Mouse (Mus musculus) midbrain, embryonic 13.5 days (tissue): Measurements from ENCODE around the gene Cul1. TPM values are rescaled to one million over a fixed set of nuclear protein-coding genes. Genes with fewer than 3 reads are reported as not detected.

Experiments
- ATAC-seq: fragments of 200-750 bp; cut with Nextera tagmentation; 2 replicates; pipeline ENCODE4 v1.8.0; 2017; ENCODE audit warnings: mild to moderate bottlenecking, moderate TSS enrichment, moderate library complexity
- H3K27ac ChIP-seq: fragments of 300-500 bp; sonication (generic); 2 replicates; pipeline ENCODE4 v1.5.1; 2015; ENCODE audit warnings: inconsistent platforms, mild to moderate bottlenecking, moderate library complexity
- H3K27me3 ChIP-seq: fragments of 300-500 bp; sonication (generic); 2 replicates; pipeline ENCODE4 v1.6.1; 2015; ENCODE audit warnings: mild to moderate bottlenecking, inconsistent platforms
- H3K36me3 ChIP-seq: fragments of 300-500 bp; sonication (generic); 2 replicates; pipeline ENCODE4 v1.6.1; 2015; ENCODE audit warnings: mild to moderate bottlenecking, inconsistent platforms
- H3K4me1 ChIP-seq: fragments of 300-500 bp; sonication (generic); replicated peaks from 2 replicates; pipeline ENCODE4 v1.6.1; 2015; ENCODE audit warnings: inconsistent platforms
- H3K4me2 ChIP-seq: fragments of 300-500 bp; sonication (generic); replicated peaks from 2 replicates; pipeline ENCODE4 v1.6.1; 2015; ENCODE audit warnings: moderate library complexity, mild to moderate bottlenecking, inconsistent platforms
- H3K4me3 ChIP-seq: fragments of 300-500 bp; sonication (generic); replicated peaks from 2 replicates; pipeline ENCODE4 v1.5.1; 2015; ENCODE audit warnings: mild to moderate bottlenecking, inconsistent platforms
- H3K9ac ChIP-seq: fragments of 300-500 bp; sonication (generic); replicated peaks from 2 replicates; pipeline ENCODE4 v1.6.1; 2015; ENCODE audit warnings: mild to moderate bottlenecking, inconsistent platforms
- H3K9me3 ChIP-seq: fragments of 300-500 bp; sonication (generic); 2 replicates; pipeline ENCODE4 v1.6.1; 2016; ENCODE audit warnings: mild to moderate bottlenecking, inconsistent platforms
- WGBS: fragments of 180-500 bp; shearing (Covaris S2); methylation state at CpG from one replicate; pipeline ENCODE4 v1.1.7; 2015; 5-methylcytosine and 5-hydroxymethylcytosine counted together
- polyA plus RNA-seq: library from polyadenylated mRNA; unstranded; fragments of >200 nt; fragmentation: Nextera tagmentation; extraction: Ambion mirVana; gene quantifications from 2 replicates; pipeline ENCODE4 v1.2.1, GENCODE M21; 2015

Gene Cul1
- polyA plus RNA-seq, 1 experiment from 2014 or later: 138 TPM

DNA sequence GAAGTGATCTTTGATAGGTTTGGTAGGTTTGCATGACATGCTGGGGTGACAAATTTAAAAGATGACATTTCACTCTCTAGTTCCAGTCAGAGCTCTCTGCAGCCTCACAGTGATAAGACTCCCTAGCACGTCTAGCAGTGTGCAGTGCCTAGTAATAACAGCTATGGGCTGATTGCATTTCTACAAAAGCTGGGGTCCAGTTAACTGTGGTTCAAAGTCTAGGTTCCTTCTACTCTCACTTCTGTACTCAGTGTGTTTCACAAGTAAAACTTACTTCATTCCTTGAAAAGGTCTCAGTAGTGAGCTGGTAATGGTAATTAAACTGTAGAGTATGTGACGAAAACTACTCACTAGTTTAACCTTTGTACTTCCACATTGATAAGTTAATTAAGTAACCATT, 66.8 kb downstream of the Cul1 start:
- Histone ChIP-seq H3K4me2 (no peak overlapping the region), H3K9ac (no peak overlapping the region), H3K4me3 (no peak overlapping the region), H3K9me3 (no peaks in the 10 kb centered on the region), H3K27ac (no peak overlapping the region), H3K36me3 (peaks cover 94% of the 10 kb centered on the region), H3K4me1 (no peaks in the 10 kb centered on the region), H3K27me3 (no peaks in the 10 kb centered on the region)
- no peak for ATAC-seq
- WGBS: 91% methylated on average over 2 of the region's 2 CpGs

DNA sequence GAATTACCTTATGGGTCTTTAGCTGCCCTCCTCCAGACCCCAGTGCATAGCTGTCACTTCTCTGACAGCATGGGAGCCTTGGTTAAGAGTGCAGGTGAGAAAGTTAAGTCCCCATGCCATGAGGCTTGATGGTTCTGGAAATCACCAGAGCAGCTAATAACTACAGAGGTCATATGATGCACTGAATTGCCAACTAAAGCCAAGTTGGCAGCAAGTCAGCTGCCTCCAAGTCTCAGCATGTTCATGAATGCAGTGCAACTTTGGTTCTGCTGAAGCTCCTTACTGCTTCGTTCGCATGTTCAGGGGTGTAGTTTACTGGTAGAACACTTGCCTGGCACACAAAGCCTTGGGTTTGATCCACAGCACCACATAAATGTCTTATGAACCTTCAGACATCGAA, 69.2 kb downstream of the Cul1 start:
- WGBS: 91% methylated on average over 3 of the region's 3 CpGs
- Histone ChIP-seq H3K4me1 (no peaks in the 10 kb centered on the region), H3K27ac (no peak overlapping the region), H3K9me3 (no peaks in the 10 kb centered on the region), H3K4me2 (no peak overlapping the region), H3K27me3 (no peaks in the 10 kb centered on the region), H3K4me3 (no peak overlapping the region), H3K9ac (no peak overlapping the region), H3K36me3 (peaks cover 93% of the 10 kb centered on the region)
- no peak for ATAC-seq

DNA sequence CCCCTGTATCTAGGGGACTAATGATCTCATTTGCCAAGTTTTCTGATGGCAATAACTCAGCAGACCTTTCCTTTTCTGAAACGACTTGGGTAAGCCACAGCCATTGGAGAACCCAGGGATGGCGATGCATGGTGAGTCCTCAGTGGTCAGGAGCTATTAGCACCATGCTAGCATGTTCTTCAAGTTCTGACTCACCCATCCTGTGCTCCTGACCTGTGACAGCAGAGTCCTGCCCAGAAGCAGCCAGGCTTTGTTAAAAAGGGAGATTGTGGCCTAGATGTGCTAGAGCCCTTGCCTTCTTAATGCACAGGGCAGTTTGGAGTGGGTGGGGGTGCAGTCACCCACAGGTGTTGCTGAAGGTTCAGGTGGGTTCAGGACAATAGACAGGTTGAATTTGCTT, 71.8 kb downstream of the Cul1 start:
- Histone ChIP-seq H3K36me3 (peaks cover 94% of the 10 kb centered on the region), H3K4me1 (no peaks in the 10 kb centered on the region), H3K4me2 (no peak overlapping the region), H3K4me3 (no peak overlapping the region), H3K9ac (no peak overlapping the region), H3K27me3 (no peaks in the 10 kb centered on the region), H3K27ac (0 out of 2 replicates have a peak overlapping the region, but pooled peaks have one; percentile 35), H3K9me3 (no peaks in the 10 kb centered on the region)
- ATAC-seq: no peak
- 81% methylated on average over 2 of the region's 2 CpGs for WGBS

DNA sequence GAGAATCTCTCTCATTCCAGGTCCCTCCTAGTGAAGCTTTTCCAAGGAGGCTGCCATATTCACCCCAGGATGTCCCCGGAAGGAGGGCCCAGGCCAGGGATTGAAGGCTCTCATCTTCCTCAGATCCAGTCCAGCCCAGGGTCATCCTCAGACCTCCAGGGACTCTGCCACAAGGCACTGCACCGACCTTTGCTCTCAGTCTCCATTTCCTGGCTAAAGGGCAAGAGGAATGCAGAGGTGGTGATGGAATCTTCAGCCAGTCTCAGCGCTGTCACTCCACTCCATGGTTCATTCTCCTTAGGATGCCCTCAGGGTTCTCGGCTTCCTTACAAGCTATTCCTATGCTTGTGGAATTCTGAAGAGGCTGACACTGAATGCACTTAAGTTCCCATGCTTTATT, 73.2 kb downstream of the Cul1 start:
- ATAC-seq: no peak
- H3K27me3 ChIP-seq: no peaks in the 10 kb centered on the region
- 75% methylated on average over 4 of the region's 4 CpGs for WGBS
- no peak overlapping the region for H3K9ac ChIP-seq
- 0 out of 2 replicates have a peak overlapping the region, but pooled peaks have one; percentile 9 for H3K27ac ChIP-seq
- H3K36me3 ChIP-seq: peaks cover 95% of the 10 kb centered on the region
- no peaks in the 10 kb centered on the region for H3K9me3 ChIP-seq
- H3K4me1 ChIP-seq: no peaks in the 10 kb centered on the region
- no peak overlapping the region for H3K4me3 ChIP-seq
- no peak overlapping the region for H3K4me2 ChIP-seq

DNA sequence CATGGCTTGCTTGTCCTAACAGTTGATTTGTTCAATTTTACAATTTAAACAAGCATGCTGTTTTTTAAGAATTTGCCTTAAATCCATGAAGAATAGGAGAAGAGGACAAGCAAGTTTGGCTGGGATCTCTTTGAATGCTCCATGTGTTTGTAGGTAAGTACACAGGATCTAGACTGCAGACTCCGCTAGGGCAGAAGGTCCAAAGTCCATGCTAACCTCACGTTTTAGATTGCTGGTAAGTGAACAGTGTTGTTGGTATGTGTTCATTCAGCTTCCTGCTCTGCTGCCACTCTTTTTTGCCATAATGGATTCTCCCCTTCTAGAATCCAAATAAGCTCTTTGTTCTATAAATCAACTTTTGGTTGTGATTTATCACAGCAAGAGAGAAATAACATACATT, 73.9 kb downstream of the Cul1 start:
- 85% methylated on average over 2 of the region's 2 CpGs for WGBS
- peaks cover 92% of the 10 kb centered on the region for H3K36me3 ChIP-seq

DNA sequence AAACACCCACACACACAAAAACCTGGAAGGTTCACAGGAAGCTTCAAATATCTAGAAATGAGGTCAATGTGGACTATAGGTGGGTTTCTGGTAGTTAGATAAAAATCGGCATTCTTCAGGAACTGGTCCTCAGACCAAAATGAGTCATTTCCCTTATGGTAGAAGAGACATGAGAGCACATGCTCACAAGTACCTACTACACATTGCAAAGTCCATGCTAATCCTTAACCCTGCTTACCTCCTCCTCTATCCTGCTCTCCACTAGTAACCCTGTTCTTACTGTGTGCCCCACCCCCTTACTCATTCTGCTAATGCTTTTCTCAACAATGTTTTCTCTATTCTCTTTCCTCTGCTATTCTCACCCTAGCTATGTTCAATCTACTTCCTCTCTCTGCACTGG, 74.5 kb downstream of the Cul1 start:
- Histone ChIP-seq H3K4me1 (no peaks in the 10 kb centered on the region), H3K27me3 (no peaks in the 10 kb centered on the region), H3K27ac (no peak overlapping the region), H3K4me3 (no peak overlapping the region), H3K9me3 (no peaks in the 10 kb centered on the region), H3K4me2 (no peak overlapping the region), H3K36me3 (peaks cover 92% of the 10 kb centered on the region), H3K9ac (no peak overlapping the region)
- 92% methylated on average over 1 of the region's 1 CpGs for WGBS
- no peak for ATAC-seq

More for the DNA sequence above, 73.9 kb downstream of the Cul1 start:
- no peak overlapping the region for H3K27ac ChIP-seq
- H3K9ac ChIP-seq: no peak overlapping the region
- ATAC-seq: no peak
- no peaks in the 10 kb centered on the region for H3K4me1 ChIP-seq
- H3K4me3 ChIP-seq: no peak overlapping the region
- no peak overlapping the region for H3K4me2 ChIP-seq
- H3K9me3 ChIP-seq: no peaks in the 10 kb centered on the region
- no peaks in the 10 kb centered on the region for H3K27me3 ChIP-seq

DNA sequence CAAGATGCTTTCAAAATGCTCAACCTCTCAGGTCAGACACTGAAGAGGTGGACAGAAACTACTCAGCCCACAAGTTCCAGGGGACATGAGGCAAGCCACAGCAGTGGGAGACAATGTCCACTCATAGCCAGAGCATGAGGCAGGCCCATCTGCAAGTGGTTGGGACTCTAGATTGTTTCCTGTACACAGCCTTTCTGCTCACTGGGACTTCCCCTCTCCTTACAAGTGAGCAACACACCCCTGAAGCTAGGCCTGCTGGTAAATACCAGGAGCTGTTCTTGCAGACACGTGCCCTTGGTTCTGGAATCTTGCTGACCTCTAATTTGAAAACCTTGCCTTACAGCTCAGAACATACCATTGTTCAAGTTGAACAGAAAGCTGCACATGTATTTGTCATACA, 79.3 kb downstream of the Cul1 start:
- no peak overlapping the region for H3K4me2 ChIP-seq
- no peak overlapping the region for H3K9ac ChIP-seq
- no peak for ATAC-seq
- H3K36me3 ChIP-seq: peaks cover 87% of the 10 kb centered on the region
- H3K4me1 ChIP-seq: no peaks in the 10 kb centered on the region
- H3K27me3 ChIP-seq: no peaks in the 10 kb centered on the region
- no peak overlapping the region for H3K4me3 ChIP-seq
- no peak overlapping the region for H3K27ac ChIP-seq
- 83% methylated on average over 1 of the region's 1 CpGs for WGBS
- H3K9me3 ChIP-seq: no peaks in the 10 kb centered on the region

DNA sequence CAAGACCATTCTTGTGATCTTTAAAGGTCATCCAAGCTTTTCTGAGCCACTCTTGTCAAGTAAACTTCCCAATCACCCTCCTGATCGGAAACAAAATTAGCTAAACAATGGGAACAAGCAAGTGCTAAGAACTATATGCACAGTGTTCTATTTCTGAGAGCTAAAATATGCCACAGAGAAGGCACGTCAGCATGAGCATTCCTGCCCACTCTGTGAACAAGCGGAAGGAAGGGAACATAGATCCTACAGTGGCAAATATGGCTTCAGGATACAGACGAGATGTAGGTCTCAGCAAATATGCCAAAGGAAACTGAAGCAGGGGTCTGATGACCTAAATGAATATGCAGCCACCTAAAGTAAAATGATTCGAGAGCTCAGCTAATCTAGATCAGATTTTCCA, 82.1 kb downstream of the Cul1 start:
- no peaks in the 10 kb centered on the region for H3K9me3 ChIP-seq
- no peak for ATAC-seq
- no peak overlapping the region for H3K4me3 ChIP-seq
- peaks cover 67% of the 10 kb centered on the region for H3K36me3 ChIP-seq
- H3K27ac ChIP-seq: no peak overlapping the region
- H3K9ac ChIP-seq: no peak overlapping the region
- WGBS: 93% methylated on average over 5 of the region's 5 CpGs
- H3K27me3 ChIP-seq: no peaks in the 10 kb centered on the region
- no peaks in the 10 kb centered on the region for H3K4me1 ChIP-seq
- no peak overlapping the region for H3K4me2 ChIP-seq

DNA sequence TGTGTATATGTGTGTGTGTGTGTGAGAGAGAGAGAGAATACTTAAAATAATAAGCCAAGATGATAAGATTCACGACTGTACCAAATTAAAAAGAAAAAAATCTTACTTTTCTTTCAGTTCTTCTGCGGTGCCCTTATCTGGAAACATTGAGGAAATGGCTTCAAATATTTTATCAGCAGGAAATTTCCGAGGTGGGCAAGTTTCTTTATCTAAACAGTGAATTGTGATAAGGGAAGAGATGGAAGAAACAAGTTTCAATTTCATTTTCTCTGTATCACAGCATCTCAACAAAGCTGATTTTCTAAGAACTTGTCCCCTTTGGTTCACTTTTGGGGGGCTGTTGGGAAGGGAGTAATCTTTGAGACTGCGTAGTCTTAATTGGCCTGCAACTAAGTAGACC, 99.1 kb downstream of the Cul1 start:
- Histone ChIP-seq H3K4me2 (no peak overlapping the region), H3K4me1 (no peaks in the 10 kb centered on the region), H3K27ac (no peak overlapping the region), H3K9ac (no peak overlapping the region), H3K27me3 (no peaks in the 10 kb centered on the region), H3K36me3 (peaks cover 74% of the 10 kb centered on the region), H3K9me3 (no peaks in the 10 kb centered on the region), H3K4me3 (no peak overlapping the region)
- WGBS: 96% methylated on average over 4 of the region's 4 CpGs
- no peak for ATAC-seq

DNA sequence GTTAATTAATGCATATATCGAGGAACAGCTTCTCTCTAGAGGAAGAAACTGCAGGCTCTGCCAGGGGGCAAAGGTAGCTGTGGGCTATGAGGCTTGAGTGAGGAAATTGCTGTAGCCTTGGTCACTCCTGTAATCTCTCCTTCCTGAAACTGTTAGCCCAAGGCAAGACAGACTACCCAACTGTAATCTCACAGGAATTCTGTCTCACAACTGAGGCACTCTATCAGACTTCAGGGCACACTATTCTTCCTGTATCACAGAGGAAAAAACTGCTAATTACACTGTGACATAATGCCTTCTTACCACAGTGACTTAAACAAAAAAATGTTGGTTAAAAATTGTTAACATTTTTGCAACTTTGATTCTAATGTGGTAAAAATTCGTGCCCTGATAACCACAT, 106.1 kb downstream of the Cul1 start:
- Histone ChIP-seq H3K4me2 (no peak overlapping the region), H3K27me3 (no peaks in the 10 kb centered on the region), H3K4me1 (no peaks in the 10 kb centered on the region), H3K9me3 (no peaks in the 10 kb centered on the region), H3K9ac (no peak overlapping the region), H3K27ac (no peak overlapping the region), H3K4me3 (no peak overlapping the region), H3K36me3 (peaks cover 56% of the 10 kb centered on the region)
- WGBS: 86% methylated on average over 2 of the region's 2 CpGs
- ATAC-seq: no peak

DNA sequence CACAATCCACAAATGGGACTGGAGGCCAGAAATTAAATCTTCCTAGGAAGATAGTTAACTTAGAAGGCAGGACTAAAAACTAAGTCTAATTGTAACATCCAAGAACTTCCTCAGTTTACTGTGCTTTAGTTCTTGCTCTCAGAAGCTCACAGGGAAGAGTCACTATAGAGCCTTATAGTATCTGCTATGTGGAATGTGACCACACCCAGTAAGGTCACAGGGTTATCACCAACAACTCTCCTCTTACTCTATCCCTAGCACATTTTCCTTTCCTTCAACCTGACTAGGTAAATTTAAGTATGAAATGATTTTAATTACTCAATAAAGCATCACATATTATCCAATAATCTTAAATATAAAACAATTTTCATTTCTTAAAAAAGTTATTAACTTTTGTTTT, 107.2 kb downstream of the Cul1 start:
- no peak overlapping the region for H3K4me3 ChIP-seq
- no peak overlapping the region for H3K27ac ChIP-seq
- H3K27me3 ChIP-seq: no peaks in the 10 kb centered on the region
- no peak overlapping the region for H3K9ac ChIP-seq
- no peaks in the 10 kb centered on the region for H3K4me1 ChIP-seq
- peaks cover 54% of the 10 kb centered on the region for H3K36me3 ChIP-seq
- H3K9me3 ChIP-seq: no peaks in the 10 kb centered on the region
- H3K4me2 ChIP-seq: no peak overlapping the region
- no peak for ATAC-seq

DNA sequence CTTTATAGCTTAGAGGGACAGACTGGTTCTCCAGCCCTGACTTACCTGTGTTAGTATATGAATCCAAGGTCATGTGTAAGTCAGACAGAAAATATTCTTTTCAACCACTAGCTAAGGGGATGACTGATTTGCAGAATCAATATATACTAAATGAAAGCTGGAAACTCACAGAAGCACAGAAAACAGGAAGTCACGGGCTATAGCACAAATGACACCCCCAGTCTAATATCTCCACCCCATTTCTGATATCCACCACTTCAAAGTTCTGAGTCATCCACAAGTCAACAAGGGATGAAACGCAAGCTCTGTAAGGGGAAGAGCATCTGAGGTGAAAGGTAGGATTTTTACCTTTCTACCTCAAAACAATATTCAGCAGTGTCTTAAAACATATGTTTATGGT, 107.6 kb downstream of the Cul1 start:
- Histone ChIP-seq H3K27ac (no peak overlapping the region), H3K27me3 (no peaks in the 10 kb centered on the region), H3K9ac (no peak overlapping the region), H3K4me1 (no peaks in the 10 kb centered on the region), H3K36me3 (peaks cover 53% of the 10 kb centered on the region), H3K4me3 (no peak overlapping the region), H3K4me2 (no peak overlapping the region), H3K9me3 (no peaks in the 10 kb centered on the region)
- ATAC-seq: no peak
- WGBS: 93% methylated on average over 2 of the region's 2 CpGs

DNA sequence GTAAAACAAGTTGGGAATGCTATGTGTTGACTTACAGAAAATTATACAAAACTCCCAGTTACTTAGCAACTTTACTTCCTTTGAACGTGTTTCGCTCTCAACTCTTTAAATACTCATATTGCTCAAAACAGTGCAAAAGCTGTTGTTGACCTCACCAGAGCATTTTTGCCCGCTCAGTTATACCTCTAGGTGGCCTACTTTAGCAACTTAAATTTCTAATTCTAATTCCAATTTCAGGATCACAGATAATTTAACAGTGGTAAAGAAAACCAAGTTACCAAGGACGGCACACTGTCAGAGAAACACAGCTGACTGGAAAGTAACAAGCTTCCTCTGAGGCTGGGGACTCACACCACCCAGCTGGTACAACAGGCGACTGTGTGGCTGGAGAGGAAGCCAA, 108.2 kb downstream of the Cul1 start:
- no peaks in the 10 kb centered on the region for H3K4me1 ChIP-seq
- H3K4me3 ChIP-seq: no peak overlapping the region
- H3K27me3 ChIP-seq: no peaks in the 10 kb centered on the region
- H3K27ac ChIP-seq: no peak overlapping the region
- no peaks in the 10 kb centered on the region for H3K9me3 ChIP-seq
- H3K36me3 ChIP-seq: peaks cover 55% of the 10 kb centered on the region
- no peak overlapping the region for H3K9ac ChIP-seq
- no peak for ATAC-seq
- WGBS: 92% methylated on average over 5 of the region's 5 CpGs
- no peak overlapping the region for H3K4me2 ChIP-seq
